Mouse (Mus musculus) hindbrain, embryonic 11.5 days (tissue): ENCODE results near the gene Depdc1b. TPM values are rescaled to one million over a fixed set of nuclear protein-coding genes. Genes with fewer than 3 reads are reported as not detected.

Experiments
- ATAC-seq: fragments of 200-750 bp; cut with Nextera tagmentation; 2 replicates; pipeline ENCODE4 v1.8.0; 2017; ENCODE audit warnings: mild to moderate bottlenecking, moderate TSS enrichment, moderate library complexity; ENCODE audit not compliant: low FRiP score
- DNase-seq: peaks from one replicate; pipeline ENCODE4 v3.0.0-alpha.2; 2015; ENCODE audit warnings: low spot score
- H3K27ac ChIP-seq: fragments of 300-500 bp; sonication (generic); 2 replicates; pipeline ENCODE4 v1.5.1; 2014; ENCODE audit warnings: mild to moderate bottlenecking, low read depth, low read length
- H3K27me3 ChIP-seq: fragments of 300-500 bp; sonication (generic); 2 replicates; pipeline ENCODE4 v1.6.1; 2014; ENCODE audit warnings: mild to moderate bottlenecking, low read length, moderate library complexity, mixed read lengths; ENCODE audit not compliant: control insufficient read depth, insufficient read depth
- H3K36me3 ChIP-seq: fragments of 300-500 bp; sonication (generic); 2 replicates; pipeline ENCODE4 v1.6.1; 2014; ENCODE audit warnings: mild to moderate bottlenecking, low read length, moderate library complexity, mixed read lengths; ENCODE audit not compliant: control insufficient read depth, insufficient read depth
- H3K4me1 ChIP-seq: fragments of 300-500 bp; sonication (generic); replicated peaks from 2 replicates; pipeline ENCODE4 v1.6.1; 2014; ENCODE audit warnings: low read length, mixed read lengths; ENCODE audit not compliant: control insufficient read depth, insufficient read depth
- H3K4me2 ChIP-seq: fragments of 300-500 bp; sonication (generic); replicated peaks from 2 replicates; pipeline ENCODE4 v1.6.1; 2014; ENCODE audit warnings: mild to moderate bottlenecking, low read depth, low read length
- H3K4me3 ChIP-seq: fragments of 300-500 bp; sonication (generic); 2 replicates; pipeline ENCODE4 v1.5.1; 2014; ENCODE audit warnings: low read depth, low read length
- H3K9ac ChIP-seq: fragments of 300-500 bp; sonication (generic); 2 replicates; pipeline ENCODE4 v1.6.1; 2014; ENCODE audit warnings: low read depth, low read length
- H3K9me3 ChIP-seq: fragments of 300-500 bp; sonication (generic); 2 replicates; pipeline ENCODE4 v1.6.1; 2016; ENCODE audit warnings: low read length; ENCODE audit not compliant: control insufficient read depth
- WGBS: fragments of 180-500 bp; shearing (Covaris S2); extraction: QIAGEN DNeasy Blood & Tissue Kit; methylation state at CpG from one replicate; pipeline ENCODE4 v1.1.7; 2014; 5-methylcytosine and 5-hydroxymethylcytosine counted together
- polyA plus RNA-seq: library from polyadenylated mRNA; unstranded; fragments of >200 nt; fragmentation: Nextera tagmentation; extraction: Ambion mirVana; gene quantifications from 2 replicates; pipeline ENCODE4 v1.2.1, GENCODE M21; 2014

Gene Depdc1b
- polyA plus RNA-seq, 1 experiment from 2014 or later = 17.0 TPM

DNA sequence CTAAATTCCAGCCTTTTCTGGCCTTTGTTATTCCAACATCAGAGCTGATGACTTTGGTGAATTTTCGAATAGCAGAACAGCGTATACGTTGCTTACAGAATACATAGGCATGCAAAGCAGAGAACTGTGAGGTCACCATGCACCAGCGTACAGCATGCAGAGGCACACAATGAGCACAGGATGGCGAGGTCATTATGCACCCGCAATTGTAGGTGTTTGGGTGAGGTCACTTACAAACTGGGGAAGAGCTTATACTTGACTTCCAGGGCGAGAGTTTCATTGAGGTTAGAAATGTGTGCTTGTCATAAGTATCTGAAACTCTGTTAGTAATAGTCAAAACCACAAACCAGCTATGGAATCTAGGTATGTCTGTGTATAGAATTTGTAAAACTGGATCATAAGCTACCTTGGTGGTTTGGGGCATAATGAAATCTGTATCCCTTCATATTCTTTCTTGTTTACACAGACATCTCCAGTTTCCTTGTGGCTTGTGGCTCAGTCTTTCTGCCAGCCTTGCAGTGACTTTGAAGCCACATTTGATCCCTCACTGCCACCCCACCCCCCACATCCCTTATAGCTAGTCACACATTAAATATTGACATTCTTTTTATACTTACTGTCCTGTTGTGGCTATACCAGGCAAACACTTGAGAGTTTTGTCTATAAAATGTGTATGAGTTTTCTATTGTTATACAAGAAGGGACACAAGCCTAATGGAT is 13.0 kb upstream of the Depdc1b start:
- no peak overlapping the region for H3K4me2 ChIP-seq
- H3K27ac ChIP-seq = no peak overlapping the region
- ATAC-seq (no peak), DNase-seq (no peak)
- H3K36me3 ChIP-seq = no peaks in the 10 kb centered on the region
- no peaks in the 10 kb centered on the region for H3K4me1 ChIP-seq
- no peak overlapping the region for H3K9ac ChIP-seq
- WGBS = 80% methylated on average over 7 of the region's 7 CpGs
- no peak overlapping the region for H3K4me3 ChIP-seq
- no peaks in the 10 kb centered on the region for H3K9me3 ChIP-seq
- no peaks in the 10 kb centered on the region for H3K27me3 ChIP-seq

DNA sequence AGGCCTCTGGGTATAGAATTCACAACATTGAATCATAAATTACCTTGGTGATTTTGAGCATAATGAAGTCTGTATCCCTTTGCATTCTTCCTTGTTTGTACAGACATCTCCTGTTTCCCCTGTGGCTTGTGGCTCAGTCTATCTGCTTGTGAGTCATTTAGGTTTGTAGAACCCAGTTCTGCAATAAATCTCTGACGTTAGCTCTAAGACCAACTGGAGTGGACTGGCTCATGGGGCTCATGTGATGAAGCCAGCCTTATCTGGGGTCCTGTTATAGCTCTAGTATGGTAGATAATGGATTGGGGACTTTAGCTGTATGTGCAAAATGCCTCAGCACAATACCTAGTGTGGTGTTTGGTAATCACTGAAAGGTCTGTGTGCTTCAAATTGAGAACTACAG is 12.3 kb upstream of the Depdc1b start:
- WGBS = 84% methylated on average over 1 of the region's 1 CpGs
- ATAC-seq = no peak

DNA sequence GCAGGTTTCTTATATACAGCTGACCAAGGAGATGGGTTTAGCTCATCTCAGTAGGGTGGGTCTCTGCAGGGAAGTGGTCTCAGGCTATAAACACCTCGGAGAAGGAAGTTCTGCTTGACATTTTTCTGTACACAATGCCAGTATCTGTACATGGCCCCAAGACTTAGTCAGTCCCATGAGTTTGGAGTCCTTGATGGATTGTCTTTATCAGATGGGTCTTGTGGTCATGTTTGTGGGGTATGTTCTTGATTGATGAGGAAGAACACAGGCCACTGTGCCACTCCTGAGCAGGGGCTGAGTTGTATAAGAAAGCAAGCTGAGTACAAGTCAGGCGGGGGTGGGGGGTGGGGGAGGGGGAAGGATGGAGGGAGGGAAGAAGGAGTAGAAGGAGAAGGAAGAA is 11.5 kb upstream of the Depdc1b start:
- Histone ChIP-seq H3K4me3 (no peak overlapping the region), H3K4me2 (no peak overlapping the region), H3K27ac (no peak overlapping the region), H3K9me3 (no peaks in the 10 kb centered on the region), H3K36me3 (no peaks in the 10 kb centered on the region), H3K27me3 (no peaks in the 10 kb centered on the region), H3K9ac (no peak overlapping the region), H3K4me1 (no peaks in the 10 kb centered on the region)
- no peak for DNase-seq
- no peak for ATAC-seq
- 66% methylated on average over 1 of the region's 2 CpGs for WGBS

More for the DNA sequence above, 12.3 kb upstream of the Depdc1b start:
- DNase-seq = no peak
- no peaks in the 10 kb centered on the region for H3K36me3 ChIP-seq
- no peak overlapping the region for H3K4me3 ChIP-seq
- no peaks in the 10 kb centered on the region for H3K9me3 ChIP-seq
- no peak overlapping the region for H3K27ac ChIP-seq
- no peak overlapping the region for H3K9ac ChIP-seq
- H3K27me3 ChIP-seq = no peaks in the 10 kb centered on the region
- no peak overlapping the region for H3K4me2 ChIP-seq
- H3K4me1 ChIP-seq = no peaks in the 10 kb centered on the region

GRCm38 (mm10) chr13:108316487-108316903 is 363 bp downstream of the Depdc1b start:
- Histone ChIP-seq H3K9ac (peak overlapping the region; percentile 69), H3K4me1 (no peaks in the 10 kb centered on the region), H3K27ac (no peak overlapping the region), H3K27me3 (no peaks in the 10 kb centered on the region), H3K9me3 (no peaks in the 10 kb centered on the region), H3K4me3 (peak overlapping the region; percentile 73), H3K4me2 (peak overlapping the region; percentile 80), H3K36me3 (no peaks in the 10 kb centered on the region)
- DNase-seq (peak; percentile 55), ATAC-seq (peak; percentile 85)
- under 1% methylated on average over 32 of the region's 32 CpGs for WGBS

DNA sequence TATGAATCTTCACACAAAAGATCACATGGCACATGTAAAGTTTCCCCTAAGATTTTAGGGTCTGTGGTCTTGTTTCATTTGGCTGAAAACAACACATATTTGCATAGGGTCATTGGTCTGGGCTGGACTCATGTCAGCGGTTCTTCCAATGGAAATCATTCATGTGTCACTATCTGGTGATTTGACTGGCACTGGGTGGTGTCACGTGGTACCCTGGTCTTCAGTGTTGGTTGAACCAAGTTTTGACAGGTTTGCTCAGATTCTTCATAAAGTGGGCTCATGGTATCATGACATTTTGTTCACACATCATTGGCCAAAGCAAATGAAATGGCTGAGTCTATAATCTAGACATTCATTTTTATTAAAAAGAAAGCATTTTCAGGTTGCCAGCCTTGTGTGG is 1.3 kb downstream of the Depdc1b start:
- peak overlapping the region; percentile 73; the same call in 1 of the 2 replicates for H3K4me3 ChIP-seq
- WGBS = 88% methylated on average over 2 of the region's 2 CpGs
- no peaks in the 10 kb centered on the region for H3K4me1 ChIP-seq

DNA sequence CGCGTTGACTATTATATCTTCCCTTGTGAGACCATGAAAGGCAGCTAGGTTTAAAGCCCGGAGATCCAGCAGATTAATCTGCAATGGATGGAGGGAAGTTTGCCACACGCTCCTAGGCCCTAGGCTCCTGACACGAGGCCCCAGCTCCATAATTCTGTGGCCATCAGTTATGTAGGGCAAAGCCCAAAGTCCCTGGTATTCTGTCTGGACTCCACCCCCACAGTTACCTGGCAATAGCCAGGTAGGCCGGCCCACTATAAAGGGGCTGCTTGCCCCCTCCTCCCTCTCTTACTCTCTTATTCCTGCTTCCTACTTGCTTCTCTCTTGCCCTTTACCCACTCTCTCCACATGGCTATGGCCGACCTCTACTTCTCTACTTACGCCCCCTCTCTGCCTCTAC is 2.9 kb downstream of the Depdc1b start:
- H3K27ac ChIP-seq = no peak overlapping the region
- H3K9ac ChIP-seq = no peak overlapping the region
- DNase-seq = no peak
- H3K36me3 ChIP-seq = no peaks in the 10 kb centered on the region
- H3K4me1 ChIP-seq = no peaks in the 10 kb centered on the region
- H3K4me2 ChIP-seq = no peak overlapping the region
- H3K9me3 ChIP-seq = no peaks in the 10 kb centered on the region
- no peak for ATAC-seq
- no peak overlapping the region for H3K4me3 ChIP-seq
- 96% methylated on average over 8 of the region's 8 CpGs for WGBS
- no peaks in the 10 kb centered on the region for H3K27me3 ChIP-seq

More for the DNA sequence above, 1.3 kb downstream of the Depdc1b start:
- no peak for ATAC-seq
- no peak for DNase-seq
- H3K27me3 ChIP-seq = no peaks in the 10 kb centered on the region
- H3K4me2 ChIP-seq = peak overlapping the region; percentile 80; the same call in 1 of the 2 replicates
- no peak overlapping the region for H3K27ac ChIP-seq
- H3K9ac ChIP-seq = no peak overlapping the region
- H3K9me3 ChIP-seq = no peaks in the 10 kb centered on the region
- no peaks in the 10 kb centered on the region for H3K36me3 ChIP-seq

DNA sequence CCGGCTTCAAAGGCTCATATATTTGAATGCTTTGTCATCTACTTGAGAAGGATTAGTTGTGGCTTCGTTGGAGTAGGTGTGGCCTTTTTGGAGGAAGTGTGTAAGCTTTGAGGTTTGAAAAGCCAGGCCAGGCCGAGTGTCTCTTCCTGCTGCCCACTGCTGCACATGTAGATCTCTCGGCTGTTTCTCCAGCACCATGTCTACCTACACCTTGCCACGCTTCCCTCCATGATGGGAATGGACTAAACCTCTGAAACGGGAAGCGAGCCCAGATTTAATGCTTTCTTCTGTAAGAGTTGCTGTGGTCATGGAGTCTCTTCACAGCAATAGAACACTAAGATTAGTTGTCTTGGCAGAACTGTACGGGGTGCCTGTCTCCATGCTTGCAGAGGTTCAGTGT is 4.1 kb downstream of the Depdc1b start:
- no peak for ATAC-seq
- Histone ChIP-seq H3K27me3 (no peaks in the 10 kb centered on the region), H3K27ac (no peak overlapping the region), H3K4me3 (no peak overlapping the region), H3K4me1 (no peaks in the 10 kb centered on the region), H3K9me3 (no peaks in the 10 kb centered on the region), H3K4me2 (no peak overlapping the region), H3K9ac (no peak overlapping the region), H3K36me3 (no peaks in the 10 kb centered on the region)
- WGBS = 95% methylated on average over 8 of the region's 8 CpGs
- DNase-seq = no peak

DNA sequence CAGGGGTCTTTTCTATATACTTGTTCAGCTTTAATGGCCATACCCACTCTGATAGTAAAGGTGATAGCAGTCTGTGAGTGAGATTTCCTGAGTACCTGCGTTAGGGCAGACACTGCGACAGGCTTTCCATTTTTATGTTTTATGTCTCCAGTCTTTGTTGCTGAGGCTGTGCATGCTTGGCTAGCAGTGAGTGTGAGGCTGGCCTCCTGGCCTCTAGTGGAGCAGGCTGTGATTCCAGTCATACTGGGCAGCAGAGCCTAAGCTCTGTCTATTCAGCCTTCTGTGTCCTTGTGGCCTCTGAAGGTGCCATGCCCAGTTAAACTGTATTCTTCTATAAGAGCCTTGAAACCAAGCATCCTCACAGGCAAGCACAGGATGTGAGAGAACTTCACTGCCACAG is 6.3 kb downstream of the Depdc1b start:
- ATAC-seq (no peak), DNase-seq (no peak)
- WGBS = 94% methylated on average over 2 of the region's 2 CpGs
- no peak overlapping the region for H3K4me2 ChIP-seq
- H3K4me3 ChIP-seq = no peak overlapping the region
- H3K9me3 ChIP-seq = no peaks in the 10 kb centered on the region
- H3K27me3 ChIP-seq = no peaks in the 10 kb centered on the region
- no peaks in the 10 kb centered on the region for H3K4me1 ChIP-seq
- no peaks in the 10 kb centered on the region for H3K36me3 ChIP-seq
- H3K9ac ChIP-seq = no peak overlapping the region
- no peak overlapping the region for H3K27ac ChIP-seq

- H3K27me3 ChIP-seq = no peaks in the 10 kb centered on the region
- no peak overlapping the region for H3K27ac ChIP-seq
- no peaks in the 10 kb centered on the region for H3K36me3 ChIP-seq
- DNase-seq (no peak), ATAC-seq (no peak)
- no peaks in the 10 kb centered on the region for H3K9me3 ChIP-seq
- H3K4me3 ChIP-seq = no peak overlapping the region
- 98% methylated on average over 2 of the region's 2 CpGs for WGBS
- H3K4me1 ChIP-seq = no peaks in the 10 kb centered on the region
- no peak overlapping the region for H3K4me2 ChIP-seq
- H3K9ac ChIP-seq = no peak overlapping the region
These were observed 7.2 kb downstream of the Depdc1b start for GRCm38 (mm10) chr13:108323317-108323716.
